Mouse (Mus musculus): ENCODE measurements at regions not wholly inside any gene's neighbourhood (a gene's known extent, or its start where the extent isn't known, plus 50 kb on each side); places are given as distances from the start of the nearest gene placed in this dataset.
A peak's percentile ranks its signal among the peaks of the same experiment; 100 is the strongest.
"Not testable (repeated sequence)": the region's sequence is repeated elsewhere in the genome, so short reads cannot be mapped to it uniquely, and the experiment has no call there.

DNA sequence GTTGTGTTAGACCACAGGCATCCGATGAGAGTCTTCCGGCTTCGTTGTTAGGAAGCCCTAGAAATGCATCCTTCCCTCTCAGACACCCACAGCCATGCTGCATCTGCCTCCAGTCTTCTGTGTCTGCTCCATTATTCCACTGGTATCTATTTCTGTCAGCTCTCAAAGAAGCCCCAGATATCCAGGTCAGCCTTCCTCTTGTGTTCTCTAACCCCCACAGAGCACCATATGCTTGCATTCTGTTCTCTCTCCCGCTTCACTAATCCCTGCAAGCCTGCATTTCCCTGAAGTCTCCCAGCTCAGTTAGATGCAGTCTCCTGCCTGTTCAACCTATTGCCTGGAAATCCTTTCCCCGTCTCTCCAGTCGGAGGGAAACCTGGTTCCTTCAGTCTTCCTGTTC, 53.6 kb upstream of the Wdfy3 start:
- ATAC-seq (ENCODE audit: low TSS enrichment), result peak; percentile 90

- no peak; the same call in 1 of the 2 replicates for ATAC-seq (ENCODE audit: low TSS enrichment)
Observed at GRCm38 (mm10) chr5:102126737-102127136, 57.0 kb upstream of the Wdfy3 start.

GRCm38 (mm10) chr5:102147991-102148390, 78.3 kb upstream of the Wdfy3 start:
- ATAC-seq (ENCODE audit: low TSS enrichment), result no peak

- ATAC-seq (ENCODE audit: low TSS enrichment), result peak; percentile 98
Observed at GRCm38 (mm10) chr5:102149481-102150129, 79.9 kb upstream of the Wdfy3 start.

- no peak for ATAC-seq (ENCODE audit: low TSS enrichment)
Observed at GRCm38 (mm10) chr5:102159621-102160020, 89.9 kb upstream of the Wdfy3 start.

- ATAC-seq (ENCODE audit: low TSS enrichment), result no peak
Observed at GRCm38 (mm10) chr5:102167981-102168380, 98.3 kb upstream of the Wdfy3 start.

GRCm38 (mm10) chr5:102171808-102172207, 102.1 kb upstream of the Wdfy3 start:
- no peak for ATAC-seq (ENCODE audit: low TSS enrichment)

GRCm38 (mm10) chr5:102180250-102180649, 110.5 kb upstream of the Wdfy3 start:
- ATAC-seq (ENCODE audit: low TSS enrichment), result peak; percentile 70; the same call in 1 of the 2 replicates

GRCm38 (mm10) chr5:102188951-102189350, 119.2 kb upstream of the Wdfy3 start:
- not testable (repeated sequence) for ATAC-seq (ENCODE audit: low TSS enrichment)

- ATAC-seq (ENCODE audit: low TSS enrichment), result no peak
Observed at GRCm38 (mm10) chr5:102206456-102206855, 136.7 kb upstream of the Wdfy3 start.

- ATAC-seq (ENCODE audit: low TSS enrichment), result peak; percentile 97
Observed at GRCm38 (mm10) chr5:102206953-102207352, 137.2 kb upstream of the Wdfy3 start.

GRCm38 (mm10) chr5:102213145-102213544, 143.4 kb upstream of the Wdfy3 start:
- no peak for ATAC-seq (ENCODE audit: low TSS enrichment)

- no peak for ATAC-seq (ENCODE audit: low TSS enrichment)
Observed at GRCm38 (mm10) chr5:102227131-102227530, 157.4 kb upstream of the Wdfy3 start.

- ATAC-seq (ENCODE audit: low TSS enrichment), result no peak
Observed at GRCm38 (mm10) chr5:102242614-102243013, 172.9 kb upstream of the Wdfy3 start.

DNA sequence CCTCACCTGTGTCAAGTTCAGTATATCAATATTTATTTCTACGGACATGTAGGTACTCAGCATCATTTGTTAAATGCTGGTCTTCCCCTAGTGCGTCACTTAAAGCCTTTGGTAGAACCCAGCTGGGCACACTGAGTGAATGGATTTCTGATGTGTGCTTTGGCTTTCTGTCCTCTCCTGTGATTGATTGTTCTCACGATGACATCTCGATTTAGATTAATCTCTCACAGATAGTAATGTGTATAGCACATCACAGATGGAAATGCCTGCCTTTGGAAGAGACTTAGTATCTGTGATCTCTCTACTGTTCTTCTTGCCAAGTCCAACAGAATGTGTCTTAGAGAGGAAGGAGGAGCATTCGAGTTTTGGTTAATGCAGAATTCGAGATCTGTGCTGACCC, 175.0 kb upstream of the Wdfy3 start:
- no peak for ATAC-seq (ENCODE audit: low TSS enrichment)

GRCm38 (mm10) chr5:102248747-102249146, 179.0 kb upstream of the Wdfy3 start:
- no peak for ATAC-seq (ENCODE audit: low TSS enrichment)

- no peak for ATAC-seq (ENCODE audit: low TSS enrichment)
Observed at GRCm38 (mm10) chr5:102251076-102251475, 181.4 kb upstream of the Wdfy3 start.

DNA sequence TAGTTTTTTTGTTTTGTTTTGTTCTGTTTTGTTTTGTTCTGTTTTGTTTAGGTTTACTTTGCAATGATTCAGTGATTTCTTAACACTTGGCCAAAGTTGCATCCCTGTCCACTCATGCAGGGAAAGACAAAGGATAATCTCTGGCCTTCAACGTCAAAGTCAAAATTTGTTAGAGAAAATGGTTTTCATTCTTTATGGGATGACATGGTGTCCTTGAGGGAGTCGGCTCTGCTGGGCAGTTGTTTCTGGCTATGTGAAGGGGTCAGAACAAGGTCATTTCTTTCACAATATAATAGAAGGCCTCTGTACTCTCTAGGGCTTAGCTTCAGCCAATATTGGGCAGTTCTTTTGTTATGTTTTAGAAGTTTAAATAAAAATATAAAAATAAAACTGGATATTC, 184.1 kb upstream of the Wdfy3 start:
- no peak for ATAC-seq (ENCODE audit: low TSS enrichment)

GRCm38 (mm10) chr5:102257104-102257503, 187.4 kb upstream of the Wdfy3 start:
- no peak for ATAC-seq (ENCODE audit: low TSS enrichment)

- no peak for ATAC-seq (ENCODE audit: low TSS enrichment)
Observed at GRCm38 (mm10) chr5:102261621-102262020, 191.9 kb upstream of the Wdfy3 start.

DNA sequence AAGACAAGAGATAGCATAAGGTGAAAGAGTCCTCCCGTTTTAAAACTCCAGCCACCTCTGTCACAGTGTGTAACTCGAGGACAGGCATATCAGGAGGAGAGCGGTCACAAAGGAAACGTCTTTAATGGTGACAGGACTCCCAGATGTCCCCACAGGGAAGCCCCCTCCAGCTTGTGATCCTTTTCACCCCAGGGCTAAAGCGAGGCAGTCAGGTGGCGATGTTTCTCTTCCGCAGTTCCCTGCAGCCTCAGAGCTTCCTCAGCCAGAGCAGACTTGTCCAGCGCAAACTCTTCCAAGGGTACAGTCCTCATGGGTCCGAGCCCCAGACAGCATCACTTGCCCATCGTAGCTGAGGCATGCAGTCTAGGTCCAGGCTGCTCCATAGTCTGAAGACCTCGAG, 196.7 kb upstream of the Wdfy3 start:
- no peak for ATAC-seq (ENCODE audit: low TSS enrichment)

- no peak for ATAC-seq (ENCODE audit: low TSS enrichment)
Observed at GRCm38 (mm10) chr5:102267150-102267549, 197.4 kb upstream of the Wdfy3 start.

- no peak for ATAC-seq (ENCODE audit: low TSS enrichment)
Observed at GRCm38 (mm10) chr5:102269204-102269603, 199.5 kb upstream of the Wdfy3 start.

DNA sequence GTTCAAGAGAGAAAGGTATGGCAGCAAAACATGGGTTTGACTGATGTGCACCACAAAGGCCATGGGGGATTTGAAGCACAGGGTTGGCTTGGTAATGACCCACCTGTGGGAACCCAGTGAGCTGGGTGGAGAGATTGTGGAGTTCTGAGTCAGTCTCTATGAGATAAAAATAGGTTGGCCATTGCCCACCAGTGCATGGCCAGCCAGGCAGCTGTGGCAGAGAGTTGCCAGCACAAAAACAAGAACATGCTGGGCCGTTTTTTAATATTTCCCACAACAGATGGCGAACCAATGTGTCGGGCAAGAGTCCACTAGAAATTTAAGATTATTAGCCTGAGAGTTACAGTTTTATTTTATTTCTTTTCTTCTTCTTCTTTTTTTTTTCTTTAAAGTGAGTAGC, 205.6 kb upstream of the Arhgap24 start:
- no peak for ATAC-seq (ENCODE audit: low TSS enrichment)

Data from frontal cortex, adult (tissue).